Mouse (Mus musculus) erythroblast, embryonic 14.5 days (primary cell): ENCODE data around the gene Olfr1062. TPM values are rescaled to one million over a fixed set of nuclear protein-coding genes. Genes with fewer than 3 reads are reported as not detected.

Experiments
- H3K27me3 ChIP-seq: 2 replicates; pipeline ENCODE4 v1.6.1; 2012; ENCODE audit warnings: inconsistent platforms; ENCODE audit not compliant: control insufficient read depth
- H3K36me3 ChIP-seq: 2 replicates; pipeline ENCODE4 v1.6.1; 2012; ENCODE audit warnings: mild to moderate bottlenecking, inconsistent platforms; ENCODE audit not compliant: control insufficient read depth
- H3K4me1 ChIP-seq: 2 replicates; pipeline ENCODE4 v1.6.1; 2012; ENCODE audit warnings: inconsistent platforms; ENCODE audit not compliant: control insufficient read depth
- H3K4me3 ChIP-seq: replicated peaks from 2 replicates; pipeline ENCODE3; 2012; ENCODE audit warnings: moderate library complexity, mild to moderate bottlenecking, inconsistent platforms
- H3K9me3 ChIP-seq: 2 replicates; pipeline ENCODE4 v1.6.1; 2012; ENCODE audit warnings: low read length, inconsistent platforms, mixed read lengths; ENCODE audit not compliant: control insufficient read depth
- GATA1 ChIP-seq: IDR thresholded peaks from 2 replicates; pipeline ENCODE4 v1.6.1; 2012; ENCODE audit warnings: low read length, inconsistent platforms, mixed read lengths
- TAL1 ChIP-seq: IDR thresholded peaks from 3 replicates; pipeline ENCODE4 v1.6.1; 2012; ENCODE audit warnings: low read length, inconsistent platforms, mixed read lengths
- polyA plus RNA-seq: library from polyadenylated mRNA; stranded (reverse); fragments of >175 nt; gene quantifications from 2 replicates; pipeline ENCODE4 v1.2.3, GENCODE M21; 2012

Gene Olfr1062
- polyA plus RNA-seq, 1 experiment = not detected

- Histone ChIP-seq H3K36me3 (no peaks in the 10 kb centered on the region), H3K9me3 (peaks cover 2% of the 10 kb centered on the region; the same call in 1 of the 2 replicates)
- no peak for TF ChIP-seq GATA1
- TF ChIP-seq TAL1 = no peak
Observed at GRCm38 (mm10) chr2:86378293-86378692, 48.3 kb downstream of the Olfr1062 start, which contains the start of gene Olfr1057. TSS of gene Olfr1057 (minus strand) at chr2:86378393.

More at GRCm38 (mm10) chr2:86378293-86378692, 48.3 kb downstream of the Olfr1062 start, which contains the start of gene Olfr1057:
- no peaks in the 10 kb centered on the region for H3K27me3 ChIP-seq
- no peak within 1 kb of the TSS for H3K4me3 ChIP-seq
- H3K4me1 ChIP-seq = no peaks in the 10 kb centered on the region

Other genes starting within 250 kb of the Olfr1062 start
- not detected in 2 replicates for gene Olfr1044, start 248.9 kb downstream of the Olfr1062 start, polyA plus RNA-seq
- not detected in 2 replicates for gene Olfr52, start 241.1 kb downstream of the Olfr1062 start, polyA plus RNA-seq
- gene Olfr1045, start 223.7 kb downstream of the Olfr1062 start, polyA plus RNA-seq = not detected in 2 replicates
- gene Olfr1046, start 207.4 kb downstream of the Olfr1062 start, polyA plus RNA-seq = not detected in 2 replicates
- gene Olfr1047, start 195.3 kb downstream of the Olfr1062 start, polyA plus RNA-seq = not detected in 2 replicates
- gene Olfr1048, start 186.5 kb downstream of the Olfr1062 start, polyA plus RNA-seq = not detected in 2 replicates
- gene Olfr1049, start 168.4 kb downstream of the Olfr1062 start, polyA plus RNA-seq = not detected in 2 replicates
- not detected in 2 replicates for gene Olfr1051, start 147.7 kb downstream of the Olfr1062 start, polyA plus RNA-seq
- gene Olfr1052, start 134.3 kb downstream of the Olfr1062 start, polyA plus RNA-seq = not detected in 2 replicates
- gene Olfr1053, start 111.5 kb downstream of the Olfr1062 start, polyA plus RNA-seq = not detected in 2 replicates
- not detected in 2 replicates for gene Olfr1054, start 91.3 kb downstream of the Olfr1062 start, polyA plus RNA-seq
- not detected in 2 replicates for gene Olfr1055, start 76.5 kb downstream of the Olfr1062 start, polyA plus RNA-seq
- gene Olfr1056, start 64.3 kb downstream of the Olfr1062 start, polyA plus RNA-seq = not detected in 2 replicates
- not detected in 2 replicates for gene Olfr1057, start 48.4 kb downstream of the Olfr1062 start, polyA plus RNA-seq
- not detected in 2 replicates for gene Olfr1058, start 38.2 kb downstream of the Olfr1062 start, polyA plus RNA-seq
- gene Olfr1061, start 12.7 kb downstream of the Olfr1062 start, polyA plus RNA-seq = 0.04 TPM in 1 of 2 replicates, not detected in the other
- gene Olfr1065, start 23.8 kb upstream of the Olfr1062 start, polyA plus RNA-seq = not detected in 2 replicates
- not detected in 2 replicates for gene Olfr1066, start 29.5 kb upstream of the Olfr1062 start, polyA plus RNA-seq
- not detected in 2 replicates for gene Olfr228, start 60.6 kb upstream of the Olfr1062 start, polyA plus RNA-seq
- not detected in 2 replicates for gene Olfr1076, start 81.7 kb upstream of the Olfr1062 start, polyA plus RNA-seq
- not detected in 2 replicates for gene Olfr1079, start 115.7 kb upstream of the Olfr1062 start, polyA plus RNA-seq
- not detected in 2 replicates for gene Olfr1080, start 131.5 kb upstream of the Olfr1062 start, polyA plus RNA-seq
- gene Olfr1082, start 172.2 kb upstream of the Olfr1062 start, polyA plus RNA-seq = not detected in 2 replicates
- not detected in 2 replicates for gene Olfr1084, start 213.0 kb upstream of the Olfr1062 start, polyA plus RNA-seq
- gene Olfr1085, start 235.3 kb upstream of the Olfr1062 start, polyA plus RNA-seq = not detected in 2 replicates